In the genomic region with DNA sequence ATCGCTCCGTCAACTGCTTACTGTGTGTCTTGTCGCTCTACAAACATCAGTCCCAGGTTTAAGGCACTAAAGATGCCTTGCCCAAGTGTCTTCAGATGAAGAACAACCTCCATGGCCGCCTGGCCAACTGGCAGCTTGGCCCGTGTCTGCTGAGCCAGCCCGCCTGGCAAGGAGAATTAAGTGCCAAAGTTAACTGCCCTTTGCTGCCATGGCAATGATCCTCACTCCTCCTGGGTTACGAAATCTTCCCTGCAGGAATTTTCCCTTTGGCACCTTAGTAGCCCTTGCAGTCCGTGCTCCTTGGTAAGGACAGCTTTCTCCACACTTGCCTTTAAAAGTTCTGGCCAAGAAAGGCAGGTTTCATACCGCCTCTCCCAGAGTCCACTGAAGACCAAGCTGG, we compare ENCODE assay signal across 11 mouse cellular contexts. TPM values are rescaled to one million over a fixed set of nuclear protein-coding genes. Genes with fewer than 3 reads are reported as not detected.
DNase-seq lines count a peak whose midpoint lies in the region; ATAC-seq lines count a peak whose summit lies in the region.
"Had no signal": no experiment of that assay in that cellular context is flagged by ENCODE, and none has a peak within 500 bp of the region (broad histone marks: within the 10 kb centered on the region; RNA-seq: fewer than 3 reads in every experiment).

No protein-coding gene starts in this region.

- no peaks in the 10 kb centered on the region for H3K36me3 ChIP-seq in hindbrain, embryonic 14.5 days (replicated peaks; ENCODE audit: control insufficient read depth, insufficient read depth)
- no peaks in the 10 kb centered on the region for H3K36me3 ChIP-seq in hindbrain, embryonic 11.5 days (ENCODE audit: control insufficient read depth, insufficient read depth, low read length)
- H3K36me3 ChIP-seq: limb, embryonic 15.5 days had no signal

- WGBS in hindbrain, embryonic 14.5 days, result 84% methylated on average over 9 of the region's 9 CpGs
- 92% methylated on average over 9 of the region's 9 CpGs for WGBS in hindbrain, embryonic 11.5 days

- no peaks in the 10 kb centered on the region for H3K4me1 ChIP-seq in hindbrain, embryonic 14.5 days (replicated peaks; ENCODE audit: control insufficient read depth, insufficient read depth, low read length)
- no peaks in the 10 kb centered on the region for H3K4me1 ChIP-seq in hindbrain, embryonic 11.5 days (replicated peaks; ENCODE audit: control insufficient read depth, insufficient read depth, low read length)
- H3K4me1 ChIP-seq: limb, embryonic 15.5 days had no signal

- H3K27ac ChIP-seq in hindbrain, embryonic 14.5 days, result no peak overlapping the region
- no peak overlapping the region for H3K27ac ChIP-seq in hindbrain, embryonic 11.5 days (ENCODE audit: low read depth, low read length)
- H3K27ac ChIP-seq: limb, embryonic 15.5 days had no signal

- H3K27me3 ChIP-seq in hindbrain, embryonic 14.5 days (ENCODE audit: control insufficient read depth, insufficient read depth, low read length), result no peaks in the 10 kb centered on the region
- H3K27me3 ChIP-seq in hindbrain, embryonic 11.5 days (ENCODE audit: control insufficient read depth, insufficient read depth, low read length), result no peaks in the 10 kb centered on the region
- H3K27me3 ChIP-seq: limb, embryonic 15.5 days had no signal

- no peak for DNase-seq in hindbrain, embryonic 14.5 days (ENCODE audit: low spot score)
- no peak for DNase-seq in hindbrain, embryonic 11.5 days (ENCODE audit: low spot score)
- peak; percentile 84 for DNase-seq in adrenal gland, adult 2 months
- DNase-seq in cerebellum, postnatal 36 days, result peak; percentile 26 to 36
- DNase-seq in kidney, postnatal 25 days, result peak; percentile 85 to 95
- DNase-seq in thymus, postnatal 4 days, result no peak
- DNase-seq: forebrain, postnatal 0 days had no signal

- peak; percentile 24; the same call in 1 of the 2 replicates for ATAC-seq in hindbrain, embryonic 14.5 days (ENCODE audit: low FRiP score)
- ATAC-seq in hindbrain, embryonic 11.5 days (ENCODE audit: low FRiP score), result no peak
- ATAC-seq in frontal cortex, adult (ENCODE audit: low TSS enrichment), result no peak
- no peak for ATAC-seq in monocyte, adult 5-6 weeks (replicated peaks; ENCODE audit: insufficient number of reproducible peaks, low FRiP score, low TSS enrichment, poor library complexity, severe bottlenecking)
- ATAC-seq: forebrain, postnatal 0 days had no signal

- H3K4me2 ChIP-seq in hindbrain, embryonic 14.5 days (replicated peaks), result no peak overlapping the region
- H3K4me2 ChIP-seq in hindbrain, embryonic 11.5 days (replicated peaks; ENCODE audit: low read depth, low read length), result no peak overlapping the region
- H3K4me2 ChIP-seq: limb, embryonic 15.5 days had no signal

- H3K9ac ChIP-seq in hindbrain, embryonic 14.5 days, result no peak overlapping the region
- no peak overlapping the region for H3K9ac ChIP-seq in hindbrain, embryonic 11.5 days (ENCODE audit: low read depth, low read length)
- H3K9ac ChIP-seq: forebrain, postnatal 0 days; limb, embryonic 15.5 days had no signal

- no peak overlapping the region for H3K4me3 ChIP-seq in hindbrain, embryonic 14.5 days (replicated peaks; ENCODE audit: low read length)
- no peak overlapping the region for H3K4me3 ChIP-seq in hindbrain, embryonic 11.5 days (ENCODE audit: low read depth, low read length)
- H3K4me3 ChIP-seq: limb, embryonic 15.5 days; myocyte had no signal

- H3K9me3 ChIP-seq in hindbrain, embryonic 14.5 days (ENCODE audit: control insufficient read depth, low read length), result no peaks in the 10 kb centered on the region
- no peaks in the 10 kb centered on the region for H3K9me3 ChIP-seq in hindbrain, embryonic 11.5 days (ENCODE audit: control insufficient read depth, low read length)
- H3K9me3 ChIP-seq: limb, embryonic 15.5 days had no signal

RNA-seq across cellular contexts. Expression of a gene that starts 20.9 kb away (rescaled TPM):
- polyA plus RNA-seq in hindbrain, embryonic 14.5 days (2014; fragmentation: Nextera tagmentation; extraction: Ambion mirVana), result 4.3 and 4.5 TPM in 2 replicates
- 2.2 and 3.3 TPM in 2 replicates for polyA plus RNA-seq in hindbrain, embryonic 11.5 days (2014; fragmentation: Nextera tagmentation; extraction: Ambion mirVana)
- 100 to 1,000 TPM; 295 to 301 TPM for total RNA-seq in adrenal gland, adult 2 months (2021)
- 48.1 and 58.3 TPM in 2 replicates for polyA plus RNA-seq in adrenal gland, adult 2 months (2012; rRNA removed)
- total RNA-seq in monocyte, adult 5-6 weeks (2017), result 3.8 to 17.0 TPM (median 4.2 TPM) in 3 replicates

Comparison
In these comparisons a context has a peak if more than half of its experiments do, and no peak if none do; other contexts are left out.
1. DNase-seq: peak in adrenal gland, adult 2 months (single experiment), cerebellum, postnatal 36 days (2 of 2) and kidney, postnatal 25 days (2 of 2); none in hindbrain, embryonic 14.5 days (single experiment), hindbrain, embryonic 11.5 days (single experiment) and thymus, postnatal 4 days (single experiment).